ENCODE assay signal across 11 mouse cellular contexts in genomic region chr5:112050906-112051305, GRCm38 (mm10).
DNase-seq lines count a peak whose midpoint lies in the region; ATAC-seq and TF ChIP-seq lines count a peak whose summit lies in the region.
"Had no signal": no experiment of that assay in that cellular context is flagged by ENCODE, and none has a peak within 500 bp of the region (broad histone marks: within the 10 kb centered on the region; RNA-seq: fewer than 3 reads in every experiment).

No protein-coding gene starts in this region.

- intact Hi-C loops in left cerebral cortex, postnatal 4 days (cut with DNase I): no loop called here

- no peaks in the 10 kb centered on the region for H3K36me3 ChIP-seq in embryonic facial prominence, embryonic 14.5 days (ENCODE audit: control insufficient read depth, insufficient read depth, low read length)
- H3K36me3 ChIP-seq in embryonic facial prominence, embryonic 10.5 days (replicated peaks): no peaks in the 10 kb centered on the region
- H3K36me3 ChIP-seq in lung, embryonic 14.5 days (ENCODE audit: insufficient read depth): no peaks in the 10 kb centered on the region
- H3K36me3 ChIP-seq in forebrain, embryonic 12.5 days (replicated peaks): no peaks in the 10 kb centered on the region

- peak; percentile 62 for DNase-seq in embryonic facial prominence, embryonic 14.5 days (ENCODE audit: low spot score)
- DNase-seq in embryonic facial prominence, embryonic 10.5 days (ENCODE audit: low spot score): no peak
- DNase-seq in lung, embryonic 14.5 days: peak; percentile 53
- no peak for DNase-seq in lung, adult 18-20 months
- peak; percentile 64 for DNase-seq in left cerebral cortex, postnatal 4 days
- no peak for DNase-seq in MN1 (ENCODE audit: low spot score)
- DNase-seq: adrenal gland, adult 8-10 months; cerebellum, adult 18-20 months; thymus, adult 18-20 months had no signal

- no peaks in the 10 kb centered on the region for H3K27me3 ChIP-seq in embryonic facial prominence, embryonic 14.5 days (replicated peaks; ENCODE audit: control insufficient read depth, insufficient read depth, low read length)
- H3K27me3 ChIP-seq in embryonic facial prominence, embryonic 10.5 days (replicated peaks; ENCODE audit: low read depth, poor library complexity, severe bottlenecking): peaks cover 18% of the 10 kb centered on the region; the same call in 1 of the 2 replicates
- 0 out of 2 replicates have a peak, but pooled peaks cover 3% of the 10 kb centered on the region for H3K27me3 ChIP-seq in lung, embryonic 14.5 days (ENCODE audit: insufficient read depth, low read length)
- H3K27me3 ChIP-seq in forebrain, embryonic 12.5 days: peaks cover 37% of the 10 kb centered on the region

- ATAC-seq in embryonic facial prominence, embryonic 14.5 days (ENCODE audit: low read depth): peak; percentile 33; the same call in 1 of the 2 replicates
- ATAC-seq in lung, embryonic 14.5 days (ENCODE audit: insufficient read depth): no peak
- peak; percentile 61 for ATAC-seq in forebrain, embryonic 12.5 days (ENCODE audit: low FRiP score)
- ATAC-seq in megakaryocyte, adult 5-6 weeks (ENCODE audit: poor library complexity, severe bottlenecking): no peak

- H3K4me2 ChIP-seq in embryonic facial prominence, embryonic 14.5 days (ENCODE audit: low read depth, low read length): no peak overlapping the region
- no peak overlapping the region for H3K4me2 ChIP-seq in lung, embryonic 14.5 days
- peak overlapping the region; percentile 19 for H3K4me2 ChIP-seq in forebrain, embryonic 12.5 days

- no peak overlapping the region for H3K27ac ChIP-seq in embryonic facial prominence, embryonic 14.5 days (replicated peaks; ENCODE audit: low read depth, low read length)
- no peak overlapping the region for H3K27ac ChIP-seq in embryonic facial prominence, embryonic 10.5 days (replicated peaks)
- no peak overlapping the region for H3K27ac ChIP-seq in lung, embryonic 14.5 days (ENCODE audit: low read depth)
- H3K27ac ChIP-seq in forebrain, embryonic 12.5 days: peak overlapping the region; percentile 75

- H3K4me3 ChIP-seq in embryonic facial prominence, embryonic 14.5 days (ENCODE audit: low read depth, low read length): no peak overlapping the region
- no peak overlapping the region for H3K4me3 ChIP-seq in embryonic facial prominence, embryonic 10.5 days
- H3K4me3 ChIP-seq in lung, embryonic 14.5 days (ENCODE audit: low read depth, low read length): no peak overlapping the region
- H3K4me3 ChIP-seq in forebrain, embryonic 12.5 days (replicated peaks): no peak overlapping the region

- no peak overlapping the region for H3K9ac ChIP-seq in embryonic facial prominence, embryonic 14.5 days (ENCODE audit: low read depth, low read length)
- no peak overlapping the region for H3K9ac ChIP-seq in lung, embryonic 14.5 days
- H3K9ac ChIP-seq in forebrain, embryonic 12.5 days: no peak overlapping the region

- no peaks in the 10 kb centered on the region for H3K4me1 ChIP-seq in embryonic facial prominence, embryonic 14.5 days (ENCODE audit: control insufficient read depth, insufficient read depth, low read length)
- H3K4me1 ChIP-seq in embryonic facial prominence, embryonic 10.5 days: peaks cover 10% of the 10 kb centered on the region; the same call in 1 of the 2 replicates
- H3K4me1 ChIP-seq in lung, embryonic 14.5 days (ENCODE audit: insufficient read depth): no peaks in the 10 kb centered on the region
- peaks cover 19% of the 10 kb centered on the region for H3K4me1 ChIP-seq in forebrain, embryonic 12.5 days

- TF ChIP-seq CTCF in lung, embryonic 14.5 days (IDR thresholded peaks at IDR 0.05; ENCODE audit: low read depth): no peak

- 48% methylated on average over 5 of the region's 5 CpGs for WGBS in embryonic facial prominence, embryonic 14.5 days
- 75% methylated on average over 5 of the region's 5 CpGs for WGBS in embryonic facial prominence, embryonic 10.5 days
- 29% methylated on average over 5 of the region's 5 CpGs for WGBS in lung, embryonic 14.5 days
- WGBS in forebrain, embryonic 12.5 days: 41% methylated on average over 5 of the region's 5 CpGs

- no peaks in the 10 kb centered on the region for H3K9me3 ChIP-seq in embryonic facial prominence, embryonic 14.5 days (ENCODE audit: control insufficient read depth, low read length)
- H3K9me3 ChIP-seq in embryonic facial prominence, embryonic 10.5 days: no peaks in the 10 kb centered on the region
- no peaks in the 10 kb centered on the region for H3K9me3 ChIP-seq in lung, embryonic 14.5 days (ENCODE audit: low read depth, low read length)
- H3K9me3 ChIP-seq in forebrain, embryonic 12.5 days: no peaks in the 10 kb centered on the region

Comparison
In these comparisons a context has a peak if more than half of its experiments do, and no peak if none do; other contexts are left out.
1. DNase-seq: peak in embryonic facial prominence, embryonic 14.5 days (single experiment), lung, embryonic 14.5 days (single experiment) and left cerebral cortex, postnatal 4 days (single experiment); none in embryonic facial prominence, embryonic 10.5 days (single experiment), lung, adult 18-20 months (0 of 2) and MN1 (single experiment).
2. ATAC-seq: peak in embryonic facial prominence, embryonic 14.5 days (single experiment) and forebrain, embryonic 12.5 days (single experiment); none in lung, embryonic 14.5 days (single experiment) and megakaryocyte, adult 5-6 weeks (single experiment).